Mouse (Mus musculus) kidney, embryonic 14.5 days (tissue): ENCODE data around the gene Casp8ap2. TPM values are rescaled to one million over a fixed set of nuclear protein-coding genes. Genes with fewer than 3 reads are reported as not detected.

Experiments
- ATAC-seq: fragments of 200-750 bp; cut with Nextera tagmentation; 2 replicates; pipeline ENCODE4 v1.8.0; 2017; ENCODE audit warnings: moderate number of reproducible peaks, mild to moderate bottlenecking, moderate TSS enrichment, moderate library complexity; ENCODE audit not compliant: low FRiP score, low TSS enrichment
- H3K27ac ChIP-seq: fragments of 300-500 bp; sonication (generic); 2 replicates; pipeline ENCODE4 v1.5.1; 2014; ENCODE audit warnings: low read depth, mild to moderate bottlenecking, low read length, moderate library complexity, mixed read lengths
- H3K27me3 ChIP-seq: fragments of 300-500 bp; sonication (generic); 2 replicates; pipeline ENCODE4 v1.6.1; 2014; ENCODE audit warnings: mild to moderate bottlenecking, low read length; ENCODE audit not compliant: control insufficient read depth, insufficient read depth
- H3K36me3 ChIP-seq: fragments of 300-500 bp; sonication (generic); 2 replicates; pipeline ENCODE4 v1.6.1; 2014; ENCODE audit warnings: low read length, mixed read lengths; ENCODE audit not compliant: control insufficient read depth, insufficient read depth
- H3K4me1 ChIP-seq: fragments of 300-500 bp; sonication (generic); 2 replicates; pipeline ENCODE4 v1.6.1; 2014; ENCODE audit warnings: low read length, mixed read lengths; ENCODE audit not compliant: control insufficient read depth, insufficient read depth
- H3K4me2 ChIP-seq: fragments of 300-500 bp; sonication (generic); replicated peaks from 2 replicates; pipeline ENCODE4 v1.6.1; 2014; ENCODE audit warnings: low read depth, mild to moderate bottlenecking, low read length
- H3K4me3 ChIP-seq: fragments of 300-500 bp; sonication (generic); 2 replicates; pipeline ENCODE4 v1.5.1; 2014; ENCODE audit warnings: mild to moderate bottlenecking, low read length
- H3K9ac ChIP-seq: fragments of 300-500 bp; sonication (generic); 2 replicates; pipeline ENCODE4 v1.6.1; 2014; ENCODE audit warnings: low read depth, mild to moderate bottlenecking, low read length, moderate library complexity
- H3K9me3 ChIP-seq: fragments of 300-500 bp; sonication (generic); 2 replicates; pipeline ENCODE4 v1.6.1; 2016; ENCODE audit warnings: low read length; ENCODE audit not compliant: control insufficient read depth
- WGBS: fragments of 180-500 bp; shearing (Covaris S2); extraction: QIAGEN DNeasy Blood & Tissue Kit; methylation state at CpG from one replicate; pipeline ENCODE4 v1.1.7; 2014; 5-methylcytosine and 5-hydroxymethylcytosine counted together
- polyA plus RNA-seq: library from polyadenylated mRNA; unstranded; fragments of >200 nt; fragmentation: Nextera tagmentation; extraction: Ambion mirVana; gene quantifications from 2 replicates; pipeline ENCODE4 v1.2.1, GENCODE M21; 2014

Gene Casp8ap2
- polyA plus RNA-seq, 1 experiment from 2014 or later = 60.9 TPM

DNA sequence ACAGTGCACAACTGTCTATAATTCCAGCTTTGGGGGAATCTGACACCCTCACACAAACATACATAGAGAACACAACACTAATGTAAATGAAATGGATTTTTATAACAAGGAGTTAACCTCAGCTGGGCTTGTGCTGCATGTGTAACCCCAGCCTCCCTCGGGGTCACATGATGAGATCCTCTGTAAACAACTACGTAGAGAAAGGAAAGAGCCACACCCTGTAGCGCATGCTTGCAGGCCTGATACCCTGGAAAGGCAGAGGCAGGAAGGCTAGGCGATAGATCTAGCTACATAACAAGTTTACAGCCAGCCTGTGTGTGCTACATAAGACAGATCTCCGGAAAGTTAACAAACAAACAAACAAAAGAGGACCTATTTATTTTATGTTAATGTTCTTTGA, 36.4 kb downstream of the Casp8ap2 start:
- H3K27me3 ChIP-seq = no peaks in the 10 kb centered on the region

DNA sequence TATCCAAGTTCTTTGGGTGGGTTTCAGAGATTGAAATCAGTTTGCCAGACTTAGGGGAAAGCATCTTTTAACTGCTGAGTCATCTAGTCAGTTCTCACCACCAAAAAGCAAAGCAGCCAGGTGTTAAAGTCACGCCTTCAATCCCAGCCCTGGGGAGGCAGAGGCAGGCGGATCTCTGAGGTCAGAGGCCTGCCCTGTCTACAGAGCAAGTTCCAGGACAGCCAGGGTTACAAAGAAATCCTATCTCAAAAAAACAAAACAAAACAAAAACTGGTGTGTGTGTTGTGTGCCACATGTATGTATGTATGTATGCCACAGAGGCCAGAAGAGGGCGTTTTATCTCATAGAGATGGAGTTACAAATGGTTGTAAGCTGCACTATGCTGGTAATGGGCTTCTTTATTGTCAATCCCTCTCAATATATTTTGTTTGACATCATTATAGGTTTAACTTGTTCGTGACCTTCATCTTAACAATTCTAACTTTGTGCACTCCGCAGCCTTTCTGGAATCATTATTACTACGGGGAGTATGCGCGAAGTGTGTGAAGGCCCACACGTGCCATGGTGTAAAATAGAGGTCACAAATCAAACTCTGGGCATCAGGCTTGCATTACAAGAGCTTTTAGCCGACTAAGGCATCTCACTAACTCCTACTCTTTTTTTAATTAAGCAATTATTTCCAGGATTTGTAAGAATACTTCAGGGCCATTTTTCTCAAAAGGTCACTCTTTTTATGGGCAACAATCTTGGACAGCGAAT, 41.1 kb downstream of the Casp8ap2 start:
- H3K4me2 ChIP-seq = peak overlapping the region; percentile 58
- peak; percentile 54 for ATAC-seq
- H3K36me3 ChIP-seq = peaks cover 12% of the 10 kb centered on the region
- peak overlapping the region; percentile 85; the same call in 1 of the 2 replicates for H3K27ac ChIP-seq
- peaks cover 9% of the 10 kb centered on the region; the same call in 1 of the 2 replicates for H3K4me1 ChIP-seq
- no peaks in the 10 kb centered on the region for H3K27me3 ChIP-seq
- WGBS = 57% methylated on average over 11 of the region's 11 CpGs
- H3K9ac ChIP-seq = peak overlapping the region; percentile 59; the same call in 1 of the 2 replicates
- H3K9me3 ChIP-seq = no peaks in the 10 kb centered on the region
- H3K4me3 ChIP-seq = peak overlapping the region; percentile 68

More for the DNA sequence above, 36.4 kb downstream of the Casp8ap2 start:
- Histone ChIP-seq H3K27ac (no peak overlapping the region), H3K4me3 (no peak overlapping the region), H3K36me3 (peaks cover 31% of the 10 kb centered on the region), H3K9me3 (no peaks in the 10 kb centered on the region), H3K9ac (no peak overlapping the region), H3K4me2 (no peak overlapping the region), H3K4me1 (no peaks in the 10 kb centered on the region)
- WGBS = 77% methylated on average over 5 of the region's 5 CpGs
- no peak for ATAC-seq

DNA sequence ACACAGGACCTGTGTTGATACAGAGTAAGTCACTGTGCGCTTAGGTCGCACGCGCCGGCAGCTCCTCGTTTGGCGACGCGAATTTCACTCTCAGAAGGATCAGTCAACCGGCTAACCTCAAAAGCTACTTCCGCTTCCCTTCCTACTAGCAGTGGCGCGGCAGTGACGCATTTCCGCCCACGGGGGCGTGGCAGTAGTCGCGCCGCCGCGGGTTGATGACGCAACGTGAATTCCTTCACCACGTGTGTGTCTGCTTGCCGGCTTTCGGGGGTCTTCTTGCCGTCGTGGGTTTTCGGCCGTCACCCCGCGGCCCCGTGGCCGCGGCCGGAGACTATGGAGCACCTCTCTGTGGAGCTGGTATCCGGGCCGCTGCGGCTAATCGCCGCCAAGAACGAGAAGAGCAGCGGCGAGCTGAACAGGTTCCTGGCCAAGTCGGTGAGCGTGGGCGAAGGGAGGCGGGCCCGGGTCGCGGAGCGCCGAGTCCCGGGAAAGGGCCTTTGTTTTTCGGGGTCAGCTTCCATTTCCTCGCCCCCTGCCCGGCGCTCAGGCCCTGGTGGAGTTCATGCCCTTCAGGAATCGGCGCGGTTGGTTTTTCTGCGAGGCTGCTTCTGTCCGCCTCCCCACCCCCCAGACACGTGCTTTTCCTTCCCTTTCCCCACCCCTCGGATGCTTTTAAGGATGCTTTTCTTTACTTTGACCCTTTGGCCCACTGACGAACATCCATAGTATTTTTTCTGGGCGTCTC, 41.8 kb downstream of the Casp8ap2 start, which contains the start of gene Mdn1:
Gene Mdn1 (plus strand): TSS at position 202 of the 745 bp plus-strand sequence.
- peak within 1 kb of the TSS; percentile 68 for H3K4me3 ChIP-seq
- peak; percentile 93 for ATAC-seq
- H3K4me2 ChIP-seq = peak within 1 kb of the TSS; percentile 58
- H3K9ac ChIP-seq = peak within 1 kb of the TSS; percentile 59
- H3K27ac ChIP-seq = peak within 1 kb of the TSS; percentile 85; the same call in 1 of the 2 replicates
- under 1% methylated on average over 68 of the region's 68 CpGs for WGBS
- peaks cover 6% of the 10 kb centered on the region for H3K36me3 ChIP-seq
- H3K4me1 ChIP-seq = peaks cover 9% of the 10 kb centered on the region; the same call in 1 of the 2 replicates
- H3K27me3 ChIP-seq = no peaks in the 10 kb centered on the region
- H3K9me3 ChIP-seq = no peaks in the 10 kb centered on the region

DNA sequence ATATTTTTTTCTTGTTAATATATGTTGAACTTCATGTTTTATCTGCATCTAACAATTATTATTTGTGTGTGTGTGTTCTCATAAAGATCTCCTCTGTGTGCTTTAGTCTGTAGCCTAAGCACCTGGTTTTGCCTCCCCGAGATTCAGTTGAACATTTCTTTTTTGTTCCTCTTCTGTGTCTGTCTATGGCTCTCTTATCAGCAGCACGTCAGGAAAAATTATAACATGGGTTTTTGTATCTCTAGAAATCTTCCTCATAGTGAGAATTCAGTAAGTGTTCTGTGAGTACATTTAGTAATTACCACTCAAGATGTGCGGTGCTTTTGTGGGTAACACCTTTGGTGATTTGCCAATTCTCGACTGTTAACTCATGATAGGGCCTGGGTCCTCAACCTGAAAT, 50.6 kb downstream of the Casp8ap2 start:
- Histone ChIP-seq H3K36me3 (peaks cover 59% of the 10 kb centered on the region), H3K27me3 (no peaks in the 10 kb centered on the region), H3K4me2 (no peak overlapping the region), H3K9me3 (no peaks in the 10 kb centered on the region), H3K4me3 (no peak overlapping the region), H3K4me1 (no peaks in the 10 kb centered on the region), H3K27ac (no peak overlapping the region), H3K9ac (no peak overlapping the region)
- WGBS = 90% methylated on average over 4 of the region's 4 CpGs
- ATAC-seq = no peak

DNA sequence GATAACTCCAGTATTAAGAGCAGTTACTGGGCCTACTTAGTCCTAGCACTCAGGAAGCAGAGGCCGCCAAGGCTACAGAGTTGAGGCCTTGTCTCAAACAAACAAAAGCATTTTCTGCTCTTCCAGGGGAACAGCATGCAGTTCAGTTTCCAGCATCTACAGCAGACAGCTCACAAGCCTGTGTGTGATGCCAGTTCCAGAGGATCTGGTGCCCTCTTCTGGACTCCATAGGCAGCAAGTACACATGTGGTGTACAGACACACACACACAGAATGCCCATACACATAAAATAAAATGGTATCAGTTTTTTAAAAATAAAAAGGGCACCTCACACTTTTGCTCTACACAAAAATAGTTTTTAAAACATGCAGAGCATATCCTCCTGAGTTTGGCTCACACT, 53.0 kb downstream of the Casp8ap2 start:
- WGBS = 100% methylated on average over 1 of the region's 1 CpGs
- Histone ChIP-seq H3K4me3 (no peak overlapping the region), H3K27me3 (no peaks in the 10 kb centered on the region), H3K4me1 (no peaks in the 10 kb centered on the region), H3K9me3 (no peaks in the 10 kb centered on the region), H3K27ac (no peak overlapping the region), H3K4me2 (no peak overlapping the region), H3K9ac (no peak overlapping the region), H3K36me3 (peaks cover 81% of the 10 kb centered on the region)
- no peak for ATAC-seq

DNA sequence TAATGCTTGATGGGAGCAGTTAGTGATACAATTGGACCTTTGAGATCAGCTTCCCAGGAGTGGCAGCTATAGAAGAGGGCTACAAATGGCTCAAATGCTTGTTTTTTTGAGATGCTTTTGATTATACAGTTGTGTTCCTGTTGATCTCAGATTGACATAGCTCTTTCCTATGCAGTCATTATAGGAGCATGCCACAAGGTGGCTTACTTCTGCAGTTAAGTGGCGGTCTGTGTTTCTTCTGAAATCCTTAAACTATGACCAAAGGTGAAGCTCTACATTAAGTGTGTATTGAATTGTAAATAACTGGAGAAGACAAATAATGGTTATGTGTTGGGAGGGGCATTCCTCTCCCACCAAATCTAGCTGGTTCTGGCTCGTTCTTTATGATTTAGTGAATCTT, 54.6 kb downstream of the Casp8ap2 start:
- no peak overlapping the region for H3K4me3 ChIP-seq
- no peak for ATAC-seq
- H3K4me2 ChIP-seq = no peak overlapping the region
- no peaks in the 10 kb centered on the region for H3K27me3 ChIP-seq
- H3K9ac ChIP-seq = no peak overlapping the region
- H3K4me1 ChIP-seq = no peaks in the 10 kb centered on the region
- no peak overlapping the region for H3K27ac ChIP-seq
- H3K9me3 ChIP-seq = no peaks in the 10 kb centered on the region
- WGBS = 91% methylated on average over 2 of the region's 2 CpGs
- H3K36me3 ChIP-seq = peaks cover 84% of the 10 kb centered on the region

DNA sequence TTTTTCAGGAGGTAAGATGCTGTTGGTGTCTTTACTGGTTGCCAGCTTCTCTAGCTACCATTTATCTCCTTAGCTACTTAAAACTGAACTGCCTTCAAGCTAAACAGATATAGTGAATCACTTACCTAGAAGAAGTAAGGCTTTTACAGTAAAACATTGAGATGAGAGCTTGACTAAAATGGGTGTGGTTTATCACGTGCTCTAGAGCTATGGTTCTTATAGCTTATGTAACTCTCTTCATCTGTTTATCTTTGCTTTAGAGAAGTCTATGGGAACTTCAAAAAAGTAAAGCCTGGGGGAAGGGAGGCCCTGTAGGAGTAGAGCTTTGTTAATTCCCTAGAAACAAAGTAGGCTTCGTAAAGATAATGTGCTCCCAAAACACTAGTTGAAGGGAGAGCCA, 58.8 kb downstream of the Casp8ap2 start:
- no peak for ATAC-seq
- Histone ChIP-seq H3K36me3 (peaks cover 92% of the 10 kb centered on the region), H3K4me3 (no peak overlapping the region), H3K4me1 (no peaks in the 10 kb centered on the region), H3K27me3 (no peaks in the 10 kb centered on the region), H3K4me2 (no peak overlapping the region), H3K9me3 (no peaks in the 10 kb centered on the region), H3K27ac (no peak overlapping the region), H3K9ac (no peak overlapping the region)
- WGBS = 89% methylated on average over 2 of the region's 2 CpGs

DNA sequence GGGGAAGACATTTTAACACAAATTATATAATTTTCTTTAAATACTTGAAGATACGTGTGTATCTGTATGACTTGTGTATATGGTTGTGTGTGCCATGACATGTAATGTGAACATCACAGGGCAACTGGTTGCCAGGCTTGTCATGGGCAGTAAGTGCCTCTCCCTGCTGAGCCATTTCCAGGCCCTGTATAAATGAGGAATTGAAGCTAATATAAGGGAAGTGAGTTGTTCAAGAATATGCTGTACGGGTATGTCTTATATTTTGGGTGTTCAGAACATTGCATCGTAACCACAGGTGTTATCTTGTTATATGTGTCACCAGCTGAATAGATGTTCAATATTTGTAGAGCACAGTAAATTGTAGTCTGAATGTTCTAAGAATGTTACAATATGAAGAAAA, 62.2 kb downstream of the Casp8ap2 start:
- no peaks in the 10 kb centered on the region for H3K9me3 ChIP-seq
- no peak for ATAC-seq
- no peaks in the 10 kb centered on the region for H3K27me3 ChIP-seq
- 93% methylated on average over 3 of the region's 3 CpGs for WGBS
- H3K4me1 ChIP-seq = no peaks in the 10 kb centered on the region
- no peak overlapping the region for H3K4me3 ChIP-seq
- no peak overlapping the region for H3K9ac ChIP-seq
- H3K4me2 ChIP-seq = no peak overlapping the region
- peaks cover 82% of the 10 kb centered on the region for H3K36me3 ChIP-seq
- H3K27ac ChIP-seq = no peak overlapping the region

DNA sequence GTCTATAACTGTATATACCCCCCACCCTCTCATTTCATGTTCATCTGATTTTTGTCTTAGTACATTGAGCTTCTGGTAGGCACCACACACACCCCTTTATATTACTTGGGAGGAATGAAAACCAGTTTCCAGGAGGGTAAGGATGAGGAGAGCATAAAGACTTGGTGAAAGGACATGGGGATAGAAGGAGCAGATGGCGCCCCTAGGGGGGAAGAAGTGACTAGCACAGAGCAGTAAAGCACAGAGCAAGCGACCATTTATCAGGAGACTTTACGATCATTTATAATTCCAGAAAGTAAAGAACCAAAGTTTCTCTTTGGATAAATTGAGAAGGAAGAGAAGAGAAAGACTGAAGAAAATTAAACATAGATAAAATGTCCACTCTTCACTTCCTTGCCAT, 65.6 kb downstream of the Casp8ap2 start:
- Histone ChIP-seq H3K4me3 (no peak overlapping the region), H3K9ac (no peak overlapping the region), H3K9me3 (no peaks in the 10 kb centered on the region), H3K27me3 (no peaks in the 10 kb centered on the region), H3K36me3 (peaks cover 81% of the 10 kb centered on the region), H3K4me1 (no peaks in the 10 kb centered on the region), H3K27ac (no peak overlapping the region), H3K4me2 (no peak overlapping the region)
- ATAC-seq = no peak
- 78% methylated on average over 3 of the region's 3 CpGs for WGBS
